Mouse (Mus musculus): ENCODE data around the gene Cnot1.

GRCm38 (mm10) chr8:95854174-95854573, 46.9 kb upstream of the Cnot1 start:
- TF ChIP-seq CTCF (IDR thresholded peaks at IDR 0.05; ENCODE audit: low read depth, low read length) (no peak), POLR2A (IDR thresholded peaks at IDR 0.05; ENCODE audit: extremely low read depth, insufficient read depth, low read length) (no peak)
